Mouse (Mus musculus) urinary bladder, postnatal 14 days (tissue): Measurements from ENCODE around the gene Lrp6.

Experiments
- DNase-seq: peaks from one replicate; pipeline ENCODE4 v3.0.0; 2021; ENCODE audit warnings: low spot score

Lrp6 gene

DNA sequence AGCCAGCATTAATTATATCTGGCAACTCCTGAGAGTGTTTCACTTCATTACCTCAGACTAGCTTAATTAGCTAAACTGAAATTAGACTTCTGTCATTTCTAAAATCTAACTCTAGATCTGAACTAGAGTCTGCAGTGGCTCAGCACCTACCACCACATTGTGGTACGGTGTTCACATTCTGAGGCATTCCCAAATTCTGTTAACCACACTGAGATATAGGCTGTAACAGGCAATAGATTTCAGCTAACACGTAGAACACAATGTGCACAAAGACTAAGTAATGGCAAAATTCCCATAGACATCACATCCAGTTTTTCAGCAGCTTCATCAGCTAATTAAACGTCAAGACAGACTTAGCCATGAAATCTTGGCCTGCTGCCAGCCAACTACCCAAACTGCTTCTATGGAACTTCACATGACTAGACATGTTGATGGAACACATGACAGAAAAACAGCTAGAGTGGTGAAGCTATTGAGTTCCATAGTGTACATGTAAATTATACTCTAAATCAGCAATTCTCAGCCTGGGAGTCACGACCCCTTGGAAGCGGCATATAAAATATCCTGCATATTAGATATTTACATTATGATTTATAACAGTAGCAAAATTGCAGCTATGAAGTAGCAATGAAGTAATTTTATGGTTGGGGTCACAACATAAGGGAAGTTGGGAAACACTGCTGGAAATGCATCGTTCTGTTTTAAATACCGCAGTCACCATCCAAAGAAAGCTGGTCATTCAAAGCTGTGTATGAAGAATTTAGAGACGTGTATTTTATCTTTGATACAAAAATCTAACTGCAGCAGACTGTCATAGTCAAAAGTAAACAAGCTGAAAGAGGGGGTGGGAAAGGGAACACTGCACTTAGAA, 71.7 kb downstream of the Lrp6 start:
- peak; percentile 68 for DNase-seq

DNA sequence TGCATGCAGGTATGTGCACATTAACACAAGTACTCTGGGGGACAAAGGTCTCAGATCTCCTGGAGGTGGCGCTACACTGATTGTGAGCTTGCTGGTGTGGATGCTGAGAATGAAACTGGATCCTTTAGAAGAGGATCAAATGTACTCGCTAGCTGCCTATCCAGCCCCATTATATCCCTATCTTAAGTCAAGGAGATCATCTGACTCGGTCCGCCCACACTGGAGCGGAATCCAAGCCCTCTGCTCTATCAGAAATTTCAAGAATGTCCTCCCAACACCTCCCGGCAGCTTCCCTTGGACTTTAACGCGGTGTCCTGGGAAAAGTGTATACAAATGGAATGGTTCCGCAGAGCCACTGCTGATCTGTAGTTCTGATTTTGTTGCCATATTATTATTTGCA, 77.1 kb downstream of the Lrp6 start:
- no peak for DNase-seq

DNA sequence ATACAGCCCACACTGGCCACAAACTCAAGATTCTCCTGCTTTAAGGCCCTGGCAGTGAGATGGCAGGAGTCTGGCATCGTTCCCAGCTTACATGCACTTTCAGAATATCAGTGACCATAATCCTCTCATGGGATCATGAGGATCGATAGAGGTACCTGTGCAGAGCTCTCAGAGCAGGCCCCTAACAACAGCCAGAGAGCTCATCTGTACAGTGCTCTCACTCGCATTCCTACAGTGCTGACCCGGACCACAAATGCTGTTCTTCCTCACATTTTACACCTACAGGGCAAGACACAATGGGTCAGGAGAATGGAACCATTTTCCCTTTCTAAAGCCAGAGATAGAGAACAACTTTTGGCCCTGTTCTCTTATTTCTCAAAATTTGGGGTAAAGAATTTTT, 77.6 kb downstream of the Lrp6 start:
- no peak for DNase-seq

DNA sequence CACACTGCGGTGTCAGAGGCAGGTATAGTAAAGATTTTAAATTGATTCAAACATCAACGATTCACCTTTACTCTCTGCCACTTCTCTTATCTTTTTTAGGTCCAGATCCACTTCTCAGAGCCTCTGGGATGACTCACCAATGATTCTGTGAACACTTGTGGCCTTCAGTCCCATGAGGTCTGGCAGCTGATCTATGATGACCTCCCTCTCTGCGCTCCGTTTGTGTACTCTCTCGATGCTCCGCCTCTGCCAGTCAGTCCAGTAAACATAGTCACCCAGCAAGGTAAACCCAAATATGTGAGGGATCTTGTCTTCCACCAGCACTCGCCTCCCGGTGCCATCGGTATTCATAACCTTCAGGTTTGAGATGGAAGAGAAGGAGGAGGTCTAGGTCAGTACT, 80.4 kb downstream of the Lrp6 start:
- DNase-seq = no peak

DNA sequence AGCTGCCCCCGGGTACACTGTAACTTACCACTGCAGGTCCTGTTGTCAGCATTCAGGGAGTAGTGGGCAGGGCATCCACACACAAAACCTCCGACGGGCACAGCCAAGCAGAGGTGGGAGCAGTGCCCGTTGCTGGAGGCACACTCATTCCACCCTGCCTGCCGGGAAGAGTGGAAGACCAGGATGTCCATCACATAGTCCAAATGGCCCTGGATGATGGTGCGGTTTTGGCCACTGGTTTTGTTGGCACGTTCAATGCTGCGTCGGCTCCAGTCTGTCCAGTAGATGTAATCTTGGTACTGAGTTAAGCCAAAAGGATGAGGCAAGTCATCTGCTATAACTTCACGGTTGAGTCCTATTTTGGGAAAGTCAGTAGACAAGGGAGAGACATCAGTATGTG, 87.3 kb downstream of the Lrp6 start:
- no peak for DNase-seq

DNA sequence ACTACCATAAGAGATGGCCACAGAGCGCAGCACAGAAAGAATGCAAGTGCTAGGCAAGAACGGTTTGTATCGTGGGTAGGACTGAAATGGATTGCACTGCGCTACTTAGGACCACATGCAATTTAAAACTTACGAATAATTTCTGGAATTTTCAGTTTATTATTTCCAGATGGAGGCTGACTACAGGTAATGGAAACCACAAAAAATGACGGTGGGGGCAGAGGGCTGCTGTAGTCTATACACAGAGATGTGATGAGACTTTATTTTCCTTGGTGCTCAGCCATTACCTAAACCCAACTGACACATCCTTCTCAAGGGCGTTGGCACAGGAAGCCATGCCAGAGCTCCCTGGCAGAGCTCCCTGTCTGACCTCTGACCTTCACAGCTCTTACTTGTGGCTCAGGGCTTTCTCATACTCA, 93.6 kb downstream of the Lrp6 start:
- DNase-seq = no peak

DNA sequence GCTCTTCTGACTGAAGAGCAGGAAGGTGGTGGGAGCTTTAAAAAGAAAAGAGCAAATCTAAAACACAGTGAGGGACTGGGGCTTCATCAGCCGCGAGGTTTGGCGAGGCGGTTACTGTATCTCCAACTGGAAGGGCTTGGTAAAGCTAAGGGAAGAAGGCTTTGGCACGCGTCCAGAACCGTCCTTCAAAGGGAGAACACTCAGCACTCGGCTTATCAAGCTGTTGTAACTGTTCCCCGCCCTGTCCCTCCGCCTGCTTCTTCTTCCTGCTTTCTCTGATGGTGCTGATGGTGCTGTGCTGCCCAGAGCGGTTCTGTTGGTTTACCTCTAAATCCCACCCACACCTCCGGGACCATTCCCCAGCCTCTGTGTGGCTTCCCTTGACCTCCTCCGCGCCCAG, 95.9 kb downstream of the Lrp6 start:
- DNase-seq = peak; percentile 83

DNA sequence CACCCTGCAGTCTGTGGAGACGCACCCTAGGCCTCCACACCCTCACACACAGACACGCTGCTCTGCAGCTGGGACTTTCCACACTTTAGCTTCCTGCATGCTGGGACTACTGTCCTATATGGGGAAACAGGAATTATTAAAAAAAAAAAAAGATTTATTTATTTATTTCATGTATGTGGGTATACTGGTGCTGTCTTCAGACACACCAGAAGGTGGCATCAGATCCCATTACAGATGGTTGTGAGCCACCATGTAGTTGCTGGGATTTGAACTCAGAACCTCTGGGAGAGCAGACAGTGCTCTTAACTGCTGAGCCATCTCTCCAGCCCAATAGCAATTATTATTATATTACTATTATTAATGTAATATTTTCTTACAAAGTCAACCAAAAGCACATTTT, 97.5 kb downstream of the Lrp6 start:
- DNase-seq = no peak

DNA sequence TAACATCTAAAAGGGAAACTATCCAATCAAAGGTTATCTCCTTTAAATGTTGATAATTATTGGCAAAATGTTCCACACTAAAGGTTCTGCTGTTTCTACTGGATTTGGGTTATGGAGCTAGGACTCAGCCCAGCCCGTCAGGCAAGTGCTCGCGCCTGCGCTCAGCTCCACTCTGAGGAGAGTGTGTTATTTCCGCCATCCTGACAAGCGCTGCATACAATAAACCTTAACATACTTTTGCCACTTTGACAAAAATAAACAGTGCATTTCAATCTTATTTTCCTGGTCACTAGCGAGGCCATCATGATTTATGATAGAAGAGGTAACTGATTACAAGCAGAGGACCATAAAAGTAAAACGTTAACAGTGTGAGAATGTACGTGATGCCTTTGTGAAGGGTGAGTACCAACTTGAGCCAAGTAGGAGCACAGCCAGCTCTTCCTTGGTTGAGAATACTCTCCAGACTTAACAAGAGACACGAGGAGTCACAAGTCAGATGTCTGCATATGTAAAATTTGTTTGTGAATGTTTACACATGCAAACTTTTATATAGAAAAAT, 100.0 kb downstream of the Lrp6 start:
- no peak for DNase-seq

DNA sequence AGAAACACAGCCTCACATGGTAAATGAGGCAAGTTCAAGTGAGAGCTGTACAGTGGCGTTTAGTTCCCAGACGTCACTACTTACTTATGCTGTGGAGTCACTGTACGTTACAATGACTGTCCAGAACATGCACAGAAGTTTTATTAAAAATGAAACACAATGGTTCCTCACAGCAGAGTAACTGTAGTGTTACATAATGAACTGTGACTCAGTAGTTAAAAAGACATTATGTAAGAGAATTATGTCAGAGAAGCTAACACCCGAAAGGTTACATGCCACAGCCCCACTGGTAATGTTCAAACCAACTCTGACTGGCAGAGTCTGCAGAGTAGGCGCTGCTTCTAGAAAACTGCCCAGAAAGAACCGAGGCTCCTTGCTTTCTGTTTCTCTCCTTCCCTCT, 105.6 kb downstream of the Lrp6 start:
- no peak for DNase-seq

DNA sequence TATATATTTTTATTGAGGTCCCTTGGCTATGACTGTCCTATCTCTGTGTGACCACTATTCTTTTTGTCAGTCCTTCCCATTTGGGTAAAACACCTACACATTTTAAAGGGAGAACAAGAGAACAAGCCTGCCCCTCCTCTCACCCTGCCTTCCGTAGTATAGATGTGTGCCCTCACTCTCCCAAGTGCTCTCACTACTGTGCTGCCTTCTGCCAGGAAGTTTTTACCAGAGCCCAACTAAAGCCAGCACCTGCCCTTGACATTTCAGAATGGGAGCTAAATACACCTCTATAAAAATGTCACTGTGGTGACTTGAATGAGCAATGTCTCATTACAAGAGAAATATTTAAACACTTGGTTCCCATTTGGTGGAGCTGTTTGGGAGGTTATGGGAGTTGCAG, 108.4 kb downstream of the Lrp6 start:
- no peak for DNase-seq

DNA sequence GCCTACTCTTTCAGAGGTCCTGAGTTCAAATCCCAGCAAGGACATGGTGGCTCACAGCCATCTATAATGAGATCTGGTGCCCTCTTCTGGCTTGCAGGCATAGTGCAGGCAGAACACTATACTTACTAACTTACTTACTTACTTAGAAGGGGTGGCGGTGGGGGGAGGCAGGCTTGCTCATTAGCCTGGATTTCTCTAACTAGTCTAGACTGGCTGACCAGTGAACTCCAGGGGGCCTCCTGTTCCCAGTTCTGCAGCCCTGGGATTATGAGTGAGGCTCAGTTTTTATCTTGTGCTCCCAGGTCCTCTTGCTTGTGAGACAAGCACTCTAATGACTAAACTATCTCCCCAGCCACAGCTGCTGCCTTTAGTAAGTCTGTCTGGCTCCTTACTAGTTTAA, 112.7 kb downstream of the Lrp6 start:
- DNase-seq = no peak

DNA sequence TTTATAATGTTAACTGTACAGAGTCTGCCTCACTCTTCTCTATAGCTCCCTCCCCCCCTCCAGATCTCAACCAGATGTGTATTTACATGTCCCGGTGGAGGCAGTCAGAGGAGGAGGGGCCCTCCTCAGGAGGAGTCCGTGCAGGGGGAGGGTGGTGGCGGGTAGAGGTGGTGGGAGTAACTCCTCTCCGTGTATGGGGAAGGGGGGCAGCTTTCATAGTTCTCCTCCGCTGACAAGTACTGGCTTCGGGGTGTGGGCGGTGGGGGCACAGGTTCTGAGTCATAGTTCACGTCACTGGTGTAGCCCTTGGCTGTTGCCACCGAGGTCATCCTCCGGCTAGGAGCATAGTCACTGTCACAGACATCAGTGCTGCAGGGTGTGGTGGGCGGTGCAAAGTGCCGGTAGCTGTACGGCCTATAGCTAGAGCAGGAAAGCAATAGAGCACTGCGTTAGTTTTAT, 116.1 kb downstream of the Lrp6 start:
- DNase-seq = peak; percentile 41

DNA sequence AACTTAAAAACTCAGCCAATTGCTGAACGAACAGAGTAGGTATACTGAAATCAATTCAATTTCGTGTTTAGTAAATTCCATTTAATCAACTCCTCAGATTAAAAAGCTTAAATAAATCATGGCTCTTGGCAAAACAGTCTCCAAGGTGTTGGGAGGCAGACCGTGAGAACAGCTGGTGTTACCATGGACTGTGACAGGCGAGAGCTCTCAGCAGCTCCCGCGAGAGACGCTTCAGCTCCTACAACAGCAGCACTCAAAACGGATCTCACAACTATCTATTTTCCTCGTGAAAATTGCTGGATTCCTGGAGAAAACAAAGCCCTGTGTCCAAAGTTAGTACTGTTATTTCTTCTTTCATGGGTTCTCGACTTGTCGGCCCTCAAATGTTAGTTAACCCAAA, 116.8 kb downstream of the Lrp6 start:
- DNase-seq = no peak

DNA sequence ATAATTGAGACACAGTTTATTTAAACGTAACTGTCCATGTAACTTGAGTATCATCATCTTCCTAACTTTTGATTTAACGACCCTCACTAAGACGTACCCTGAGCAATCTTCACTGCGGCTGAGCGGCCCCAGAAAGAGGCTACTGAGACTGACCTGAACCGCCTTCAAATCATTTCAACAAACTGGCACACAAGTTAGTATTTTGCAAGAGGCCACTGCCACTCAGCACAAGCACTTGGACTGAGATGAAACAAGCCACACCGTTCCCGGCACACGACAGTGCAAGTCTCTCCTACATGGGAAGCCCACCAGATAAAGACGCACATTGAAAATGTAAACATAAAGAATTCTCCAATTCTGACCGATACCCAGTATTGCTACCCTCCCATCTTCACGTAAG, 118.3 kb downstream of the Lrp6 start:
- DNase-seq = no peak

DNA sequence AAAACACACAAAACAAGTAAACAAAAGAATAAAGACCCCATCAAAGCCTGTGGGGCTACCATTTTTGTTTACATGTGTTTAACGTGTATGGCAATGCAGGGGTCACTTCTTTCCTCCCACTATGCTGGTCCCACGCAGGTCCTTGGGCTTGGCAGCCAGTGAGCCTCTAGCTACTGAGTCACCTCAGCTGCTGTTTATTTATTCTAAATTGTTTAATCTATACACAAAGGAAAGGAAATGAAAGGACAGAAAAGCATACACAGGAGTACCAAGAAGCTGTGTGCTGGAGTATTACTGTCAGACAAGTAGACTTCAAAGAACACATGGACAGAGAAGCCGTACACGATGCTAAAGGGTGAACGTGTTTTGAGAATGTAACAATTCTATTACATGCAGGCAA, 122.8 kb downstream of the Lrp6 start:
- no peak for DNase-seq

DNA sequence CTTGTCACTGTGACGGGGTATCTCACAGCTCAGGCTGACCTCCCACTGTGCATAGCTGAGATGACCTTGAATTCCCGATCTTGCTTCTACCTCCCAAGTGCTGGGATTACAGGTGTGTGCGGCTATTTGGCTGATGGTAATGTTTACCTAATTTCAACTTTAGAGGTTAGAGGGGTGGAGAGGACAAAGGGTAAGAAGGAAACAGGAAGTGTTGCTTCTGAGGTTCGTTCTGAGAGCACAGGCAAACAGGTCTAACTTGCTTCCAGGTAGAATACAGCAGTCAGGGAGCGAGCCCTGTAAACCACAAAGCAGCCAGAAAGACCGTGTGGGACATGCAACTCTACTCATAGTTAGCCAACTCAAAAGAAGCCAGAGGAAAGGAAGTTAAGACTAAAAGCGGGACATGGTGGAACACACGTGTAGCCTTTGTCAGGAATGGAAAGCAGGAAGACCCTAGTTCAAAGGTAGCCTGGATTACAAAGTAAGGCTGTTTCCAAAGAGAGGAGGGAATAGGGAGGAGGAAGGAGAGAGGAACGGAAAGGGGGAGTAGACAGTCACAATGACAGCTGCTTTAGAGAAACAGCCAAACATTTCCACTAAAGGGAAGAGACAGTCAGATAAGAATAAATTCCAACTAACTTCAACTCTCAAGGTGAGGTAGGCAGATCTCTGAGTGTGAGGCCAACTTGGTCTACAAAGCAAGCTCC, 123.4 kb downstream of the Lrp6 start:
- DNase-seq = peak; percentile 56

DNA sequence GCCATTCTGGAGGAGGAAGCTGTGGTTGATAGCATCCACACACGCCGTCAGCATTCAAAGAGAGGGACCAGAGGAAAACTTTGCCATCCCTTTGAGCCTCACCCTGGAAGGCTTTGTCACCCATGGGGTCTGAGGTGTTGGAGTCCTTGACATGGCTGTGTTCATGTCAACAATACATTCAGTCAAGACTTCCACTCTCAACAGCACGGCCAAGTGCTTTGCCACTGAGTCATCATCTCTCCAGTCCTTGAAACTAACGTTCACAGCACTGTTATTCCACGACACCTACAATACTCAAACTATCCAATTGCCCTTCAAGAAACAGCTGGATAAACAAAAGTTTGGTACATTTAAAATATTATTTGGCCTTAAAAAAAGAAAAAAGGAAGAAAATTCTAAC, 124.5 kb downstream of the Lrp6 start:
- no peak for DNase-seq

DNA sequence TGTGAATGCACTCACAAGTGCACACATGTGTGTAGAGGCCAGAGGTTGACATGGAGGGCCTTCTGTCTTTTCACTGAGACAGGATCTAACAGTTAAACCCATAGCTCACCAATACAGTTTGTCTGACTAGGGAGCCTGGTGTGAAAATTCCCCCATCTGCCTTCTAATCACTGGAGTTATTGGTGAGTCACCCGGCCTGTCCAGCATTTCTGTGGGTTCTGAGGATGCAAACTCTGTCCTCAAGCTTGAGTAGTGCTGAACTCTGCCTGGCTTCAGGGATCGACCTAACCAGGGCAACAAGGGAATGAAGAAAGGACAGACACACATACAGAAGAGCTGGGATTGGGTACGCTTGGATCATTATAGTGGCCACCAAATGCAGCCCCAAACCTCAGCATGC, 125.0 kb downstream of the Lrp6 start:
- DNase-seq = no peak

DNA sequence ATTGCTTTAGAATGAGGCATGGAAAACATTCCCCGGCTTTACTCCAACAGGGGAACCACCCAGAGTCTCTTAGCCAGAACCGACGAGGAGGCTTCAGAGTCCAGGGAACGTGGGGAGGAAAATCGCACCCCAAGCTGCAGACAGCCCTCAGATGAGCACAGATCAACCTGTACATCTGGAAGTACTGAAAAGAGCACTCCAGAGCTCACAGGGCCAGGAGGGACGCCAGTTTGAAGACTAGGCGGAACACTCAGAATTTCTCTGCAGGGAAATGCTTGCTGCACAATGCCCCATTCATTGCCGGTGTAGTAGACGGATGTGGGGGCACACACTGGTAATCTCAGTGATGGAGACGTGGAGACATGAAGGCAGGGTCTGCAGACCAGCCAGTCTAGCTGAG, 126.7 kb downstream of the Lrp6 start:
- DNase-seq = peak; percentile 35

DNA sequence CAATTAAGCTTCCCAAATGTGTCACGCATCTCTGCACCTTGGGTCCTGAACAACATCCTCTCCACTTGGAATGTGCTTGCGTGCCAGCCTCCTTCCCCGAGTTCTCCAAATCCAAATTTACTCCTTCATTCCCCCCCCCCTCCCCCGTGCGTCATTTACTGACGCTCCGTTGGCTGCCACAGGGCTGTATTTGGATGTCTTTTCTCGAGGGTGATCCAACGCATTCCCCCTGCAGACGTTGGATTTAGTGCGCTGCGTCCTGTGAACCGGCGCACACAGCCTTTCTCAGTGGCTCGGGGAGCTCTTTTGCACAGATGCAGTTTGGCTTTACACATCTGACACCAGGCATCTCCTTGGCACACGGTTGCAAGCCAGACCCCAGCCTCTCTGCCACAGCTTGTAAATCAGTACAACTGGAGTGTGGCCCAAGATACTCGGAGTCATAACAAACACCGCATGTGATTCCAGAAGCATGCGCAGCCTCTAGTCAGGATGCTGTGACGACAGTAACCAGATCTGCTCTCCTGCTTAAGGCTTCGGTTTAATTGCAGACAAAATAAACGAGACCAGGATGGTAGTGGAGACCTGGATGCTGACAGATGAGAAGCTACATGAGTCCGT, 127.3 kb downstream of the Lrp6 start:
- peak; percentile 59 for DNase-seq

DNA sequence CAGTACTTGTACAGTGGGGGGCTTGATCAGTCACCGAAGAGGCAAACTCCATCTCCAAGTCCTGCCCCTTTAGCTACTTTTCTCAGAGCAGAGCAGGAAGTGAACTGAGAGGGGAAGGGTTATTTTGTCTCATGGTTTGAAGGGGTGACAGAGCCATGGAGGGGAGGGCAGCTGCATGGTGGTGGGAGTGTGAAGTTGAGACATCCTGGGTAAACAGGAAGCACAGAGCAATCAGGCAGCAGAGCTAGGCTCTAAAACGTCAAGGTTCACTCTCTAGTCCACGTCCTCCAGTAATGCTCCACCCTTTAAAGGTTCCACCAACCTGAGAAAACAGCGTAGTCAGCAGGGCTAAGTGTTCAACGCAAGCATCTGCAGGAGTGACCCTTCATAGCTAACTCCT, 129.8 kb downstream of the Lrp6 start:
- no peak for DNase-seq

DNA sequence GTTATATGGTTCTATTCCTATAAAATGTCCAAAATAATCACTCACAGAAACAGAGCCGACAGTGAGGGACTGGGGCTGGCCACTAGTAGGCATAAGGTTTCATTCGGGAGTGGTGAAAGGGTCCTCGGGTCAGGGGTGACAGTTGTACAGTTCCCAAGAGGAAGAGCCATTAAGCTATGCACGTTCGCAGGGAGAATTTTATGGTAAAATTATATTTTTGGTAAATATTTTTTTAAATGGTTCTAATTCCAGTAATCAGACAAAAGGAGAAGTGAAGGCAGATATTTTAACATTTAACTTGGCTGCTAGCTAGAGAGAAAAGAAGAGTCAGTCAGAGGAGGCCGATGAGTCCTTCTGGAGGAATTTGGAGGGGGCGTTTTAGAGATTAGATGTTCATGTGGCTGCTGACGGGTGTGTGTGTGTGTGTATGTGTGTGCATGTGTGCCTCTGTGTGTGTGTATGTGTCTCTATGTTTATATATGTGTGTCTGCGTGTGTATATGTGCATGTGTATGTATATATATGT, 131.8 kb downstream of the Lrp6 start:
- DNase-seq = no peak
